Mouse (Mus musculus) cerebellum, adult 8-10 months (tissue): ENCODE results near the gene Dock6.
A peak's percentile ranks its signal among the peaks of the same experiment; 100 is the strongest.
"Not testable (repeated sequence)": the region's sequence is repeated elsewhere in the genome, so short reads cannot be mapped to it uniquely, and the experiment has no call there.

Experiments used
- DNase-seq: peaks from one replicate; pipeline ENCODE4 v3.0.0; 2022

Gene Dock6

GRCm38 (mm10) chr9:21852128-21853091 lies at the start of gene Dock6:
TSS of gene Dock6 (minus strand) at chr9:21852635.
- DNase-seq = peak; percentile 59

- peak; percentile 67 for DNase-seq
Observed at GRCm38 (mm10) chr9:21901223-21901820, 48.9 kb upstream of the Dock6 start.

- DNase-seq = no peak
Observed at GRCm38 (mm10) chr9:21889229-21889628, 36.8 kb upstream of the Dock6 start.

- DNase-seq = no peak
Observed at GRCm38 (mm10) chr9:21876601-21877000, 24.2 kb upstream of the Dock6 start.

GRCm38 (mm10) chr9:21872204-21872603 lies 19.8 kb upstream of the Dock6 start:
- DNase-seq = no peak

GRCm38 (mm10) chr9:21870879-21871524 lies 18.6 kb upstream of the Dock6 start:
- DNase-seq = peak; percentile 65

GRCm38 (mm10) chr9:21869290-21869689 lies 16.9 kb upstream of the Dock6 start:
- peak; percentile 38 for DNase-seq

GRCm38 (mm10) chr9:21867726-21868125 lies 15.3 kb upstream of the Dock6 start:
- DNase-seq = no peak

GRCm38 (mm10) chr9:21866641-21867040 lies 14.2 kb upstream of the Dock6 start:
- DNase-seq = no peak

- no peak for DNase-seq
Observed at GRCm38 (mm10) chr9:21865673-21866398, 13.4 kb upstream of the Dock6 start.

- no peak for DNase-seq
Observed at GRCm38 (mm10) chr9:21862181-21862580, 9.7 kb upstream of the Dock6 start.

- not testable (repeated sequence) for DNase-seq
Observed at GRCm38 (mm10) chr9:21860349-21860748, 7.9 kb upstream of the Dock6 start.

GRCm38 (mm10) chr9:21859606-21860005 lies 7.2 kb upstream of the Dock6 start:
- no peak for DNase-seq

GRCm38 (mm10) chr9:21858084-21858483 lies 5.6 kb upstream of the Dock6 start:
- DNase-seq = no peak

GRCm38 (mm10) chr9:21857501-21857900 lies 5.1 kb upstream of the Dock6 start:
- no peak for DNase-seq

- no peak for DNase-seq
Observed at GRCm38 (mm10) chr9:21854894-21855293, 2.5 kb upstream of the Dock6 start.

GRCm38 (mm10) chr9:21853961-21854360 lies 1.5 kb upstream of the Dock6 start:
- DNase-seq = no peak

- DNase-seq = no peak
Observed at GRCm38 (mm10) chr9:21851084-21851483, 1.4 kb downstream of the Dock6 start.

- no peak for DNase-seq
Observed at GRCm38 (mm10) chr9:21849691-21850677, 2.5 kb downstream of the Dock6 start.

- no peak for DNase-seq
Observed at GRCm38 (mm10) chr9:21847926-21848325, 4.5 kb downstream of the Dock6 start.

- DNase-seq = no peak
Observed at GRCm38 (mm10) chr9:21847425-21847824, 5.0 kb downstream of the Dock6 start.
